In the genomic region with DNA sequence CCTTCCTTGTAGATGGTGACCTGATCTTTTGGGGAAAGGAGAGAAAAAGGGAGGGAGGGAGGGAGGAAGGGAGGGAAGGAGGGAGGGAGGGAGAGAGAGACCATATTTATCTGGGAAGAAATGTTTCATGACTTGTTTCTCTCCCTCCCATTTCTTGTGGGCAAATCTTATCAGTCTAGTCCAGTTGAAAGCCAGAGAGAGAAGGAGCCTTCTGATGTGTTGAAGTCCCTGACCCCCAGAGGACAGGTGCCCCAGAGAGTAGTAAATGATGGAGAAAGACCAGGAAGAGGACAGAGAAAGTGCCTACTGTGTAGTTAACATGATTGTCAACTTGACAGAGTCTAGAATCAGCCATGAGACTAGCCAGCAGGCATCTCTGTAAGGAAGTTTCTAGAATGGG, we compare ENCODE assay signal across 28 mouse cellular contexts. TPM values are rescaled to one million over a fixed set of nuclear protein-coding genes. Genes with fewer than 3 reads are reported as not detected.
A peak's percentile ranks its signal among the peaks of the same experiment; 100 is the strongest.
DNase-seq lines count a peak whose midpoint lies in the region; ATAC-seq and TF ChIP-seq lines count a peak whose summit lies in the region.
"Had no signal": no experiment of that assay in that cellular context is flagged by ENCODE, and none has a peak within 500 bp of the region (broad histone marks: within the 10 kb centered on the region; RNA-seq: fewer than 3 reads in every experiment).

No protein-coding gene starts in this region.

- no peaks in the 10 kb centered on the region for H3K79me2 ChIP-seq in MEL (ENCODE audit: control insufficient read depth, insufficient read depth, low read length, poor library complexity)

- H3K27ac ChIP-seq in liver, embryonic 12.5 days: no peak overlapping the region
- H3K27ac ChIP-seq in liver, postnatal 0 days (ENCODE audit: low read depth): no peak overlapping the region
- no peak overlapping the region for H3K27ac ChIP-seq in MEL (ENCODE audit: control insufficient read depth, low read depth, low read length)
- H3K27ac ChIP-seq in liver, embryonic 15.5 days (replicated peaks): 0 out of 2 replicates have a peak overlapping the region, but pooled peaks have one; percentile 1
- H3K27ac ChIP-seq in gastrocnemius, adult 2 months: no peak overlapping the region
- H3K27ac ChIP-seq in forebrain, postnatal 0 days (ENCODE audit: low read depth, low read length): no peak overlapping the region
- H3K27ac ChIP-seq: forebrain, embryonic 10.5 days; forebrain, embryonic 13.5 days; heart, adult 2 months; heart, embryonic 10.5 days; heart, embryonic 13.5 days; hindbrain, embryonic 14.5 days; hindbrain, postnatal 0 days had no signal

- H3K27me3 ChIP-seq in liver, embryonic 12.5 days (replicated peaks): no peaks in the 10 kb centered on the region
- H3K27me3 ChIP-seq in liver, postnatal 0 days (ENCODE audit: insufficient read depth, low read length): no peaks in the 10 kb centered on the region
- no peaks in the 10 kb centered on the region for H3K27me3 ChIP-seq in MEL (ENCODE audit: control insufficient read depth in 1 of 2, insufficient read depth in 2 of 2, low read length in 2 of 2)
- H3K27me3 ChIP-seq in liver, embryonic 15.5 days: no peaks in the 10 kb centered on the region
- no peaks in the 10 kb centered on the region for H3K27me3 ChIP-seq in forebrain, postnatal 0 days (ENCODE audit: insufficient read depth, low read length)
- H3K27me3 ChIP-seq: forebrain, embryonic 13.5 days had no signal

- H3K4me1 ChIP-seq in liver, embryonic 12.5 days: peaks cover 28% of the 10 kb centered on the region
- 0 out of 2 replicates have a peak, but pooled peaks cover 7% of the 10 kb centered on the region for H3K4me1 ChIP-seq in liver, postnatal 0 days (ENCODE audit: insufficient read depth)
- H3K4me1 ChIP-seq in MEL (ENCODE audit: control insufficient read depth in 1 of 2, insufficient read depth in 2 of 2, low read length in 2 of 2): peaks cover 38 to 58% of the 10 kb centered on the region in 2 experiments
- H3K4me1 ChIP-seq in liver, embryonic 15.5 days (replicated peaks): peaks cover 27% of the 10 kb centered on the region
- H3K4me1 ChIP-seq in forebrain, postnatal 0 days (ENCODE audit: insufficient read depth): no peaks in the 10 kb centered on the region

- TF ChIP-seq EP300 in liver, postnatal 0 days (IDR thresholded peaks at IDR 0.05; ENCODE audit: low read depth): no peak
- peak in 1 of 2 experiments; percentile 59; a peak in 2 of 4 replicates for TF ChIP-seq EP300 in MEL (IDR thresholded peaks at IDR 0.05; ENCODE audit: low read depth in 1 of 2, low read length in 2 of 2)

- H3K36me3 ChIP-seq in liver, embryonic 12.5 days: no peaks in the 10 kb centered on the region
- H3K36me3 ChIP-seq in liver, postnatal 0 days (replicated peaks; ENCODE audit: insufficient read depth, low read length): no peaks in the 10 kb centered on the region
- H3K36me3 ChIP-seq in MEL (ENCODE audit: control insufficient read depth in 1 of 2, insufficient read depth in 2 of 2, low read length in 2 of 2): peaks cover 0 to 60% of the 10 kb centered on the region in 2 experiments; a peak in 2 of 4 replicates
- no peaks in the 10 kb centered on the region for H3K36me3 ChIP-seq in liver, embryonic 15.5 days (replicated peaks)
- no peaks in the 10 kb centered on the region for H3K36me3 ChIP-seq in forebrain, postnatal 0 days (ENCODE audit: insufficient read depth)
- H3K36me3 ChIP-seq: forebrain, embryonic 10.5 days; heart, embryonic 10.5 days; heart, embryonic 13.5 days had no signal

- peak; percentile 80 for ATAC-seq in liver, embryonic 12.5 days
- ATAC-seq in liver, postnatal 0 days: no peak
- peak; percentile 54 for ATAC-seq in liver, embryonic 15.5 days (ENCODE audit: insufficient read depth)
- ATAC-seq in forebrain, postnatal 0 days: no peak
- ATAC-seq: activated CD4-positive, CD25-positive, alpha-beta regulatory T cell, adult 4 months; CD4-positive, CD25-positive, alpha-beta regulatory T cell, adult 4 months; forebrain, embryonic 13.5 days; hindbrain, postnatal 0 days; inflammation-experienced regulatory T-cells, adult 6 months had no signal

- DNase-seq in liver, postnatal 0 days: no peak
- DNase-seq in MEL (ENCODE audit: low read depth, low spot score): no peak
- no peak for DNase-seq in gastrocnemius, adult 2 months
- DNase-seq in forebrain, postnatal 0 days: no peak
- DNase-seq in thymus, postnatal 4 days: no peak
- DNase-seq: adrenal gland, adult 8-10 months; adrenal gland, postnatal 25 days; cerebellum, adult 11-12 months; cerebellum, adult 8-10 months; cerebellum, postnatal 10 days; cerebellum, postnatal 36 days; embryo, embryonic 11 days; gastrocnemius, postnatal 10 days; gastrocnemius, postnatal 36 days; heart, adult 2 months; heart, postnatal 14 days; heart, postnatal 4 days had no signal

- TF ChIP-seq RAD21 in MEL (IDR thresholded peaks at IDR 0.05; ENCODE audit: low read depth, low read length): no peak

- no peaks in the 10 kb centered on the region for H3K9me3 ChIP-seq in liver, embryonic 12.5 days (replicated peaks)
- H3K9me3 ChIP-seq in liver, postnatal 0 days (ENCODE audit: low read length): no peaks in the 10 kb centered on the region
- no peaks in the 10 kb centered on the region for H3K9me3 ChIP-seq in MEL (replicated peaks; ENCODE audit: insufficient read depth, low read length)
- no peaks in the 10 kb centered on the region for H3K9me3 ChIP-seq in liver, embryonic 15.5 days (replicated peaks)
- no peaks in the 10 kb centered on the region for H3K9me3 ChIP-seq in forebrain, postnatal 0 days (ENCODE audit: low read length)
- H3K9me3 ChIP-seq: forebrain, embryonic 10.5 days; forebrain, embryonic 13.5 days; heart, embryonic 10.5 days; heart, embryonic 13.5 days had no signal

- peak overlapping the region; percentile 1; the same call in 1 of the 2 replicates for H3K4me2 ChIP-seq in liver, embryonic 12.5 days
- H3K4me2 ChIP-seq in liver, postnatal 0 days (ENCODE audit: low read depth, low read length): no peak overlapping the region
- peak overlapping the region; percentile 3; the same call in 1 of the 2 replicates for H3K4me2 ChIP-seq in liver, embryonic 15.5 days
- H3K4me2 ChIP-seq in forebrain, postnatal 0 days (ENCODE audit: low read depth): no peak overlapping the region
- H3K4me2 ChIP-seq: forebrain, embryonic 13.5 days; heart, embryonic 13.5 days; hindbrain, embryonic 14.5 days had no signal

- no peak overlapping the region for H3K9ac ChIP-seq in liver, embryonic 12.5 days
- H3K9ac ChIP-seq in liver, postnatal 0 days (replicated peaks): no peak overlapping the region
- no peak overlapping the region for H3K9ac ChIP-seq in MEL (ENCODE audit: control insufficient read depth, low read depth, low read length, poor library complexity, severe bottlenecking)
- no peak overlapping the region for H3K9ac ChIP-seq in liver, embryonic 15.5 days
- H3K9ac ChIP-seq in forebrain, postnatal 0 days: no peak overlapping the region
- H3K9ac ChIP-seq: forebrain, embryonic 13.5 days; heart, embryonic 13.5 days; hindbrain, embryonic 14.5 days had no signal

- TF ChIP-seq CTCF in liver, postnatal 0 days (IDR thresholded peaks at IDR 0.05; ENCODE audit: low read depth): no peak
- TF ChIP-seq CTCF in MEL (IDR thresholded peaks at IDR 0.05 in 2 of 3, conservative IDR thresholded peaks at IDR 0.05 in 1 of 3; ENCODE audit: control insufficient read depth in 1 of 3, insufficient read depth in 1 of 3, low read depth in 2 of 3, low read length in 3 of 3, poor library complexity in 1 of 3, severe bottlenecking in 1 of 3): no peak
- TF ChIP-seq CTCF in gastrocnemius, adult 2 months (IDR thresholded peaks at IDR 0.05): no peak
- no peak for TF ChIP-seq CTCF in forebrain, postnatal 0 days (IDR thresholded peaks at IDR 0.05; ENCODE audit: low read depth)

- H3K4me3 ChIP-seq in liver, embryonic 12.5 days: no peak overlapping the region
- H3K4me3 ChIP-seq in liver, postnatal 0 days (ENCODE audit: low read depth, low read length): no peak overlapping the region
- H3K4me3 ChIP-seq in MEL (ENCODE audit: control insufficient read depth in 1 of 2, insufficient read depth in 1 of 2, low read depth in 2 of 2, low read length in 2 of 2): no peak overlapping the region
- H3K4me3 ChIP-seq in liver, embryonic 15.5 days (replicated peaks): no peak overlapping the region
- H3K4me3 ChIP-seq in gastrocnemius, adult 2 months: no peak overlapping the region
- H3K4me3 ChIP-seq in forebrain, postnatal 0 days (ENCODE audit: low read depth, low read length): no peak overlapping the region
- H3K4me3 ChIP-seq: forebrain, embryonic 10.5 days; forebrain, embryonic 13.5 days; heart, adult 2 months; heart, embryonic 10.5 days; heart, embryonic 13.5 days had no signal

- intact Hi-C loops in gastrocnemius, adult 2 months (cut with DNase I): no loop called here

- no peak for TF ChIP-seq POLR2A in MEL (IDR thresholded peaks at IDR 0.05; ENCODE audit: control insufficient read depth in 1 of 2, insufficient read depth in 1 of 2, low read depth in 1 of 2, low read length in 2 of 2, poor library complexity in 1 of 2)

RNA-seq across cellular contexts. Expression of gene Avpi1, which starts 6.2 kb away (rescaled TPM):
- 14.7 and 14.9 TPM in 2 replicates for polyA plus RNA-seq in liver, embryonic 12.5 days (2016; fragmentation: Nextera tagmentation; extraction: Ambion mirVana)
- polyA plus RNA-seq in liver, postnatal 0 days (2015; fragmentation: Nextera tagmentation; extraction: Ambion mirVana): 50.0 and 58.5 TPM in 2 replicates
- total RNA-seq in MEL (2012; rRNA removed): 49.5 and 54.8 TPM in 2 replicates
- 10 to 100 TPM in 1 of 2 experiments, not detected in 1; 53.3 TPM for polyA plus RNA-seq in MEL (2012; ENCODE audit: insufficient read depth in 1 of 2, insufficient read length in 2 of 2, low read depth in 1 of 2, low replicate concordance in 2 of 2, missing spikeins in 1 of 2)
- polyA plus RNA-seq in liver, embryonic 15.5 days (2015; fragmentation: Nextera tagmentation; extraction: Ambion mirVana): 19.9 and 25.0 TPM in 2 replicates
- total RNA-seq in gastrocnemius, adult 2 months (2021): 1 to 10 TPM; 8.7 to 9.0 TPM
- total RNA-seq in forebrain, postnatal 0 days (2014; rRNA removed): 9.5 and 17.5 TPM in 2 replicates
- polyA plus RNA-seq in forebrain, postnatal 0 days (2015; fragmentation: Nextera tagmentation; extraction: Ambion mirVana): 14.3 and 15.4 TPM in 2 replicates

RNA-seq across cellular contexts. Expression of gene Marveld1, which starts 12.1 kb away (rescaled TPM):
- 4.6 and 5.3 TPM in 2 replicates for polyA plus RNA-seq in liver, embryonic 12.5 days (2016; fragmentation: Nextera tagmentation; extraction: Ambion mirVana)
- 4.7 and 6.6 TPM in 2 replicates for polyA plus RNA-seq in liver, postnatal 0 days (2015; fragmentation: Nextera tagmentation; extraction: Ambion mirVana)
- 7.9 and 9.7 TPM in 2 replicates for total RNA-seq in MEL (2012; rRNA removed)
- 10 to 100 TPM in 1 of 2 experiments, not detected in 1; 24.4 TPM for polyA plus RNA-seq in MEL (2012; ENCODE audit: insufficient read depth in 1 of 2, insufficient read length in 2 of 2, low read depth in 1 of 2, low replicate concordance in 2 of 2, missing spikeins in 1 of 2)
- polyA plus RNA-seq in liver, embryonic 15.5 days (2015; fragmentation: Nextera tagmentation; extraction: Ambion mirVana): 3.2 and 4.7 TPM in 2 replicates
- total RNA-seq in gastrocnemius, adult 2 months (2021): 1 to 10 TPM; 4.8 to 7.2 TPM
- 8.2 and 11.9 TPM in 2 replicates for total RNA-seq in forebrain, postnatal 0 days (2014; rRNA removed)
- polyA plus RNA-seq in forebrain, postnatal 0 days (2015; fragmentation: Nextera tagmentation; extraction: Ambion mirVana): 2.9 and 4.3 TPM in 2 replicates

RNA-seq across cellular contexts. Expression of gene Zfyve27, which starts 28.7 kb away (rescaled TPM):
- polyA plus RNA-seq in liver, embryonic 12.5 days (2016; fragmentation: Nextera tagmentation; extraction: Ambion mirVana): 11.6 and 13.2 TPM in 2 replicates
- polyA plus RNA-seq in liver, postnatal 0 days (2015; fragmentation: Nextera tagmentation; extraction: Ambion mirVana): 8.0 and 8.5 TPM in 2 replicates
- total RNA-seq in MEL (2012; rRNA removed): 22.0 and 27.0 TPM in 2 replicates
- 10 to 100 TPM in 1 of 2 experiments, not detected in 1; 40.2 TPM for polyA plus RNA-seq in MEL (2012; ENCODE audit: insufficient read depth in 1 of 2, insufficient read length in 2 of 2, low read depth in 1 of 2, low replicate concordance in 2 of 2, missing spikeins in 1 of 2)
- 8.8 and 10.1 TPM in 2 replicates for polyA plus RNA-seq in liver, embryonic 15.5 days (2015; fragmentation: Nextera tagmentation; extraction: Ambion mirVana)
- 10 to 100 TPM; 13.0 to 14.4 TPM for total RNA-seq in gastrocnemius, adult 2 months (2021)
- total RNA-seq in forebrain, postnatal 0 days (2014; rRNA removed): 70.8 and 94.4 TPM in 2 replicates
- 32.4 and 44.1 TPM in 2 replicates for polyA plus RNA-seq in forebrain, postnatal 0 days (2015; fragmentation: Nextera tagmentation; extraction: Ambion mirVana)

RNA-seq across cellular contexts. Expression of gene Pi4k2a, which starts 44.8 kb away (rescaled TPM):
- polyA plus RNA-seq in liver, embryonic 12.5 days (2016; fragmentation: Nextera tagmentation; extraction: Ambion mirVana): 17.3 and 18.7 TPM in 2 replicates
- polyA plus RNA-seq in liver, postnatal 0 days (2015; fragmentation: Nextera tagmentation; extraction: Ambion mirVana): 16.1 and 18.3 TPM in 2 replicates
- total RNA-seq in MEL (2012; rRNA removed): 10.2 and 12.2 TPM in 2 replicates
- polyA plus RNA-seq in MEL (2012; ENCODE audit: insufficient read depth in 1 of 2, insufficient read length in 2 of 2, low read depth in 1 of 2, low replicate concordance in 2 of 2, missing spikeins in 1 of 2): 10 to 100 TPM in 1 of 2 experiments, not detected in 1; 30.3 TPM
- 10.5 and 11.1 TPM in 2 replicates for polyA plus RNA-seq in liver, embryonic 15.5 days (2015; fragmentation: Nextera tagmentation; extraction: Ambion mirVana)
- 10 to 100 TPM; 11.9 to 12.8 TPM for total RNA-seq in gastrocnemius, adult 2 months (2021)
- 13.7 and 16.3 TPM in 2 replicates for total RNA-seq in forebrain, postnatal 0 days (2014; rRNA removed)
- polyA plus RNA-seq in forebrain, postnatal 0 days (2015; fragmentation: Nextera tagmentation; extraction: Ambion mirVana): 29.7 and 34.1 TPM in 2 replicates

RNA-seq across cellular contexts. Expression of gene Morn4, which starts 48.9 kb away (rescaled TPM):
- polyA plus RNA-seq in liver, embryonic 12.5 days (2016; fragmentation: Nextera tagmentation; extraction: Ambion mirVana): 4.4 and 4.6 TPM in 2 replicates
- polyA plus RNA-seq in liver, postnatal 0 days (2015; fragmentation: Nextera tagmentation; extraction: Ambion mirVana): 0.54 and 0.63 TPM in 2 replicates
- 4.9 and 5.7 TPM in 2 replicates for total RNA-seq in MEL (2012; rRNA removed)
- 10 to 100 TPM in 1 of 2 experiments, not detected in 1; 18.4 TPM for polyA plus RNA-seq in MEL (2012; ENCODE audit: insufficient read depth in 1 of 2, insufficient read length in 2 of 2, low read depth in 1 of 2, low replicate concordance in 2 of 2, missing spikeins in 1 of 2)
- 1.4 TPM in 2 replicates for polyA plus RNA-seq in liver, embryonic 15.5 days (2015; fragmentation: Nextera tagmentation; extraction: Ambion mirVana)
- 1 to 10 TPM; 2.2 to 4.4 TPM for total RNA-seq in gastrocnemius, adult 2 months (2021)
- 55.9 and 57.0 TPM in 2 replicates for total RNA-seq in forebrain, postnatal 0 days (2014; rRNA removed)
- polyA plus RNA-seq in forebrain, postnatal 0 days (2015; fragmentation: Nextera tagmentation; extraction: Ambion mirVana): 150 and 167 TPM in 2 replicates
- polyA plus RNA-seq: activated CD4-positive, CD25-positive, alpha-beta regulatory T cell, adult 4 months had no signal

Comparison
In these comparisons a context has a peak if more than half of its experiments do, and no peak if none do; other contexts are left out.
1. ATAC-seq: peak in liver, embryonic 12.5 days (single experiment) and liver, embryonic 15.5 days (single experiment); none in liver, postnatal 0 days (single experiment) and forebrain, postnatal 0 days (single experiment).
2. H3K4me2 ChIP-seq: peak in liver, embryonic 12.5 days (single experiment) and liver, embryonic 15.5 days (single experiment); none in liver, postnatal 0 days (single experiment) and forebrain, postnatal 0 days (single experiment).